Mouse (Mus musculus): ENCODE data around the gene Pea15a. TPM values are rescaled to one million over a fixed set of nuclear protein-coding genes. Genes with fewer than 3 reads are reported as not detected.

The Pea15a gene
- polyA plus RNA-seq, 1 experiment: 12.0 TPM

DNA sequence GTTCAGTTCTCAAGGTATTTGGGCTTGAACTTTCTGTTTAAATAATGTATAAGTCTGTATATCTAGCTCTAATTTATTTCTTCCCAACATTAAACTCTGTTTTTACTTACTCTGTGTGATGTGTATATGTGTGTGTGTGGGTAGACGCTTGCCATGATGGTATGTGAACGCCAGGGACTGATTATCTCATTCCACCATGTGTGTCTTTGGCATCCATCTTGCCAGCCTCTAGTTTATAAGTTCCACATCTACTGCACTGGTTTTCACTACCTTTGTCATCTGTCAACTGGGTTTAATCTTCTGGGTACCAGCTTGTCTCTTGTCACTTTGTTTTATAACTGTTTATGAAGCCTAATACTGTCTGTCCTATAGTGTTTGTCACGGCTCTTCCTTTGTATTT, 51.1 kb downstream of the Pea15a start:
- TF ChIP-seq POLR2A (IDR thresholded peaks at IDR 0.05; ENCODE audit: low read depth, low read length): no peak
- TF ChIP-seq CTCF (IDR thresholded peaks at IDR 0.05; ENCODE audit: extremely low read depth, insufficient read length, insufficient replicate concordance, low read depth, low read length): no peak
- Histone ChIP-seq H3K27me3 (ENCODE audit: control insufficient read depth, insufficient read depth, low read length) (no peaks in the 10 kb centered on the region), H3K4me3 (ENCODE audit: low read depth, low read length) (no peak overlapping the region), H3K4me1 (ENCODE audit: control insufficient read depth, insufficient read depth, insufficient read length, low read length) (no peaks in the 10 kb centered on the region), H3K27ac (ENCODE audit: insufficient read depth, low read depth, low read length) (no peak overlapping the region), H3K36me3 (ENCODE audit: control insufficient read depth, insufficient read depth, low read length) (peaks cover 23% of the 10 kb centered on the region)
- 81% methylated on average over 3 of the region's 3 CpGs for WGBS

DNA sequence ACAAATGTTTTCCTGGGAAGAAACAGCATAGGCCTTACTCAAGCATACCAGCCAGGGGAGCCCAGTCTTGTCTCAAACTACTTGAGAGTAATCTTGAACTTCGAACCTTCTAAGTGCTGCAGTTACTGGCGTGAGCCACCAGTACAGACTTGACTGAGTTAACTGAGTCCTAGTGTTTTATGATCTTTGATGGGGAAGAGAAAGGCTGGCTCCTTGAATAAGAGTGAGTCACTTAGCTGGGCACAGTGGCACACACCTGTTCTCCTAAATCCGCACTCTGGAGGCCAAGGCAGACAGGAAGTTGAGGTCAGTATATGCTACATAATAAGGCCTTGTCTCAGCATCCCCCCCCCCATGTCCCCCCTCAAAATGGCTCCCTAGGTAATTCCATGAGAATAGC, 52.1 kb downstream of the Pea15a start:
- Histone ChIP-seq H3K4me3 (ENCODE audit: low read depth, low read length) (no peak overlapping the region), H3K36me3 (ENCODE audit: control insufficient read depth, insufficient read depth, low read length) (peaks cover 26% of the 10 kb centered on the region), H3K4me1 (ENCODE audit: control insufficient read depth, insufficient read depth, insufficient read length, low read length) (no peaks in the 10 kb centered on the region; the same call in 1 of the 2 replicates), H3K27me3 (ENCODE audit: control insufficient read depth, insufficient read depth, low read length) (no peaks in the 10 kb centered on the region), H3K27ac (ENCODE audit: insufficient read depth, low read depth, low read length) (0 out of 2 replicates have a peak overlapping the region, but pooled peaks have one; percentile 49)
- no peak for TF ChIP-seq CTCF (IDR thresholded peaks at IDR 0.05; ENCODE audit: extremely low read depth, insufficient read length, insufficient replicate concordance, low read depth, low read length)
- no peak for TF ChIP-seq POLR2A (IDR thresholded peaks at IDR 0.05; ENCODE audit: low read depth, low read length)
- 30% methylated on average over 3 of the region's 3 CpGs for WGBS

DNA sequence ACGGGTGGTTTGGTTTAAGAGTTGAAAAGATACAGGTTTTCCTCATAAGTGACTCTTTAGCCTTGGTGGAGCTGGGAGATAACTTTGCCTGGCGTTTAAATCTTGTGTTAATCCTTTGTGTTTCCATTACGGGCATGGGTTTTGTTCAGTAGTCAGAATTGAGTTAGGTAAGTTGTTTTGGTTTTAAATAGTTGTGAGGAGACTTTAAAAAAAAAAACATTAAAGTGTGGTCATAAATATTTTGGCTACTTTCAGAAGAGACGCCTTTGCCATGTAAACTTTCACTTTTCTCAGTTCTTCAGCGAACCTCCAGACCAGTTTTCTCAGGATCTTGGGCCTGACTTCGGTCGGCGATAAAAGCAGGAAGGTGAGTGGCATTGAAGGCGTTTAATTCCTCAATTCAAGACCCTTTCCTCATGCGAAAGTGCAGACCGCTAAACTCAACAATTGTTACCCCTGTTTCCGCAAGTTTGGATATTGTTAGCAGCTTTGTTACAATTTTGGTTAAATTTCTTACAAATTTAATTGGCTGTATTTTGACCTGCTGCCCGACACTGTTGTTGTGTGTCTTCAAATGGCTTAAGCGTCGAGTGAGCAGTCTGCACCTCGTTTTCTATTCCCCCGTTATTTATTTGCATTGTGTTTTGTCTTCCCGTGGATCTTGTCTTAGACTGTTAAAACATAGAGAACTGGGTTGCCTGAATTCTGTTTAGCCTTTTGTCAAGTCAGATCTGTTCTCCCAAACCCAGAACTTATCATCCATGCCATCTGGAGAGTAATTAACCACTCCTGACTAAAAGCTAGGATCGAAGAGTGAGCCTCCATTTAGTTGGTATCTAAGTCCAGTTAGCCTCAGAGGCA, 57.4 kb downstream of the Pea15a start:
- H3K36me3 ChIP-seq (ENCODE audit: control insufficient read depth, insufficient read depth, low read length): peaks cover 20% of the 10 kb centered on the region
- peaks cover 2% of the 10 kb centered on the region; the same call in 1 of the 2 replicates for H3K4me1 ChIP-seq (ENCODE audit: control insufficient read depth, insufficient read depth, insufficient read length, low read length)
- H3K4me3 ChIP-seq (ENCODE audit: low read depth, low read length): peak overlapping the region; percentile 76
- WGBS: 6% methylated on average over 19 of the region's 19 CpGs
- TF ChIP-seq CTCF (IDR thresholded peaks at IDR 0.05; ENCODE audit: extremely low read depth, insufficient read length, insufficient replicate concordance, low read depth, low read length) (no peak), POLR2A (IDR thresholded peaks at IDR 0.05; ENCODE audit: low read depth, low read length) (no peak)
- no peaks in the 10 kb centered on the region for H3K27me3 ChIP-seq (ENCODE audit: control insufficient read depth, insufficient read depth, low read length)
- peak overlapping the region; percentile 80 for H3K27ac ChIP-seq (ENCODE audit: insufficient read depth, low read depth, low read length)

DNA sequence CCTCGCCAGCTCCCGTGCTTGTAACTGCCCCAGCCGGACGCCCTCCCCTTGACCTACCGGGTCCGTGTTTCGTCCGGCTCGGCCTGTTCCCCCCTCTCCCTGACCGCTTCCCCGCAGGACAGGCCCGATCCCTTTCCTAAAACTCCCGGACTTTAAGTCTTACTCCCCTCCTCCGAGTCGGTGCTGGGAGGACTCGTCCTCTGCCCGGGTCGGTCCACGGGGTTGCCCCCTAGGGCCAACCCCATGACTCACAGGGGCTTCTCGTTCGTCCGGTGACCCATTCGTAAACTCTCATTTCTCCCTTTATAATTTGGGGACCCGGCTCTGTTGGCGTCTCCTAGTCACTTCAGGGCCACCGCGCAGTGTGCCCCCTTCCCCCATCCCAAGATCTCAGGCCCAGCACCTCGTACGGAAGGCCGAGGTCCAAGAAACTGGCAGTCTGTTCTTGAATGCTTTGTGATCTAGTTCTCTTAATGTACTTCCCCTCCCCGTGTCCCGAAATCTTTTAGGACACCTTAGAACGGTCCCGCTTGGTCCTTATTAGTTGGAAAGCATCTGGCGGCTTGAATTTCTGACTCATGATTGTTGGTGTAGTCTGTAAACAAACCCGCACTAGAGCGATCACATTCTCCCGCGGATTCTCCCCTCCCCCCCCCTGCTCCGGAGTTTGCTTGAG, 58.2 kb downstream of the Pea15a start:
- no peaks in the 10 kb centered on the region for H3K27me3 ChIP-seq (ENCODE audit: control insufficient read depth, insufficient read depth, low read length)
- WGBS: under 1% methylated on average over 40 of the region's 40 CpGs
- peak overlapping the region; percentile 80 for H3K27ac ChIP-seq (ENCODE audit: insufficient read depth, low read depth, low read length)
- H3K4me3 ChIP-seq (ENCODE audit: low read depth, low read length): peak overlapping the region; percentile 76
- peaks cover 17% of the 10 kb centered on the region; the same call in 1 of the 2 replicates for H3K36me3 ChIP-seq (ENCODE audit: control insufficient read depth, insufficient read depth, low read length)
- TF ChIP-seq POLR2A (IDR thresholded peaks at IDR 0.05; ENCODE audit: low read depth, low read length) (no peak), CTCF (IDR thresholded peaks at IDR 0.05; ENCODE audit: extremely low read depth, insufficient read length, insufficient replicate concordance, low read depth, low read length) (no peak)
- H3K4me1 ChIP-seq (ENCODE audit: control insufficient read depth, insufficient read depth, insufficient read length, low read length): peaks cover 2% of the 10 kb centered on the region; the same call in 1 of the 2 replicates

GRCm38 (mm10) chr1:172147835-172148278, 58.7 kb downstream of the Pea15a start, which contains the start of gene Dcaf8:
Gene Dcaf8 (plus strand): TSS chr1:172148084.
- Histone ChIP-seq H3K4me3 (ENCODE audit: low read depth, low read length) (peak within 1 kb of the TSS; percentile 76), H3K4me1 (ENCODE audit: control insufficient read depth, insufficient read depth, insufficient read length, low read length) (peaks cover 2% of the 10 kb centered on the region; the same call in 1 of the 2 replicates), H3K27me3 (ENCODE audit: control insufficient read depth, insufficient read depth, low read length) (no peaks in the 10 kb centered on the region), H3K27ac (ENCODE audit: insufficient read depth, low read depth, low read length) (peak within 1 kb of the TSS; percentile 80), H3K36me3 (ENCODE audit: control insufficient read depth, insufficient read depth, low read length) (peaks cover 15% of the 10 kb centered on the region; the same call in 1 of the 2 replicates)
- TF ChIP-seq CTCF (IDR thresholded peaks at IDR 0.05; ENCODE audit: extremely low read depth, insufficient read length, insufficient replicate concordance, low read depth, low read length): no peak
- TF ChIP-seq POLR2A (IDR thresholded peaks at IDR 0.05; ENCODE audit: low read depth, low read length): peak; percentile 93
- under 1% methylated on average over 42 of the region's 42 CpGs for WGBS

Other genes starting within 250 kb of the Pea15a start
- 1.4 and 1.6 TPM in 2 replicates for gene Vangl2, start 178.4 kb downstream of the Pea15a start, polyA plus RNA-seq (2012; rRNA removed)
- 0.10 and 0.13 TPM in 2 replicates for gene Nhlh1, start 149.2 kb downstream of the Pea15a start, polyA plus RNA-seq (2012; rRNA removed)
- gene Copa, start 124.3 kb downstream of the Pea15a start, polyA plus RNA-seq (2012; rRNA removed): 25.0 and 46.0 TPM in 2 replicates
- 46.4 and 118 TPM in 2 replicates for gene Ncstn, start 124.0 kb downstream of the Pea15a start, polyA plus RNA-seq (2012; rRNA removed)
- 40.5 and 55.1 TPM in 2 replicates for gene Pex19, start 80.0 kb downstream of the Pea15a start, polyA plus RNA-seq (2012; rRNA removed)
- 14.6 and 26.7 TPM in 2 replicates for gene Dcaf8, start 58.7 kb downstream of the Pea15a start, polyA plus RNA-seq (2012; rRNA removed)
- 0.18 and 0.32 TPM in 2 replicates for gene Casq1, start 13.1 kb upstream of the Pea15a start, polyA plus RNA-seq (2012; rRNA removed)
- not detected in 2 replicates for gene Atp1a4, start 51.6 kb upstream of the Pea15a start, polyA plus RNA-seq (2012; rRNA removed)
- gene Igsf8, start 54.8 kb upstream of the Pea15a start, polyA plus RNA-seq (2012; rRNA removed): 52.7 and 90.8 TPM in 2 replicates
- 2.7 and 3.5 TPM in 2 replicates for gene Atp1a2, start 91.3 kb upstream of the Pea15a start, polyA plus RNA-seq (2012; rRNA removed)
- 0.25 TPM in 1 of 2 replicates, not detected in the other for gene Kcnj9, start 122.5 kb upstream of the Pea15a start, polyA plus RNA-seq (2012; rRNA removed)
- 0.44 and 0.65 TPM in 2 replicates for gene Kcnj10, start 134.4 kb upstream of the Pea15a start, polyA plus RNA-seq (2012; rRNA removed)
- gene Pigm, start 169.7 kb upstream of the Pea15a start, polyA plus RNA-seq (2012; rRNA removed): 3.5 and 4.8 TPM in 2 replicates